Comparison of ENCODE assay signal across 27 mouse cellular contexts in genomic region chr2:154571266-154571665, GRCm38 (mm10). TPM values are rescaled to one million over a fixed set of nuclear protein-coding genes. Genes with fewer than 3 reads are reported as not detected.
A peak's percentile ranks its signal among the peaks of the same experiment; 100 is the strongest.
DNase-seq lines count a peak whose midpoint lies in the region; ATAC-seq and TF ChIP-seq lines count a peak whose summit lies in the region.
"Had no signal": no experiment of that assay in that cellular context is flagged by ENCODE, and none has a peak within 500 bp of the region (broad histone marks: within the 10 kb centered on the region; RNA-seq: fewer than 3 reads in every experiment).

No protein-coding gene starts in this region.

- no peaks in the 10 kb centered on the region for H3K9me3 ChIP-seq in hindbrain, embryonic 10.5 days
- no peaks in the 10 kb centered on the region for H3K9me3 ChIP-seq in hindbrain, postnatal 0 days (ENCODE audit: low read length)
- no peaks in the 10 kb centered on the region for H3K9me3 ChIP-seq in midbrain, embryonic 10.5 days (replicated peaks)
- no peaks in the 10 kb centered on the region for H3K9me3 ChIP-seq in midbrain, embryonic 11.5 days (ENCODE audit: control insufficient read depth, low read length)
- H3K9me3 ChIP-seq in MEL (replicated peaks; ENCODE audit: insufficient read depth, low read length), result no peaks in the 10 kb centered on the region
- H3K9me3 ChIP-seq in liver, postnatal 0 days (ENCODE audit: low read length), result no peaks in the 10 kb centered on the region
- H3K9me3 ChIP-seq in heart, embryonic 12.5 days (replicated peaks), result no peaks in the 10 kb centered on the region
- H3K9me3 ChIP-seq: G1E had no signal

- H3K36me3 ChIP-seq in hindbrain, embryonic 10.5 days, result peaks cover 7% of the 10 kb centered on the region
- no peaks in the 10 kb centered on the region for H3K36me3 ChIP-seq in hindbrain, postnatal 0 days (ENCODE audit: insufficient read depth, low read length)
- H3K36me3 ChIP-seq in midbrain, embryonic 10.5 days, result peaks cover 12% of the 10 kb centered on the region; the same call in 1 of the 2 replicates
- no peaks in the 10 kb centered on the region for H3K36me3 ChIP-seq in midbrain, embryonic 11.5 days (ENCODE audit: control insufficient read depth, insufficient read depth, low read length)
- H3K36me3 ChIP-seq in MEL (ENCODE audit: control insufficient read depth in 1 of 2, insufficient read depth in 2 of 2, low read length in 2 of 2), result peaks cover 0 to 23% of the 10 kb centered on the region in 2 experiments; a peak in 2 of 4 replicates
- 0 out of 2 replicates have a peak, but pooled peaks cover 2% of the 10 kb centered on the region for H3K36me3 ChIP-seq in liver, postnatal 0 days (replicated peaks; ENCODE audit: insufficient read depth, low read length)
- no peaks in the 10 kb centered on the region for H3K36me3 ChIP-seq in heart, adult 2 months (ENCODE audit: control insufficient read depth, insufficient read depth, low read length)
- no peaks in the 10 kb centered on the region for H3K36me3 ChIP-seq in heart, embryonic 12.5 days

- H3K27ac ChIP-seq in hindbrain, embryonic 10.5 days, result peak overlapping the region; percentile 97
- no peak overlapping the region for H3K27ac ChIP-seq in hindbrain, postnatal 0 days
- peak overlapping the region; percentile 98; the same call in 1 of the 2 replicates for H3K27ac ChIP-seq in midbrain, embryonic 10.5 days (replicated peaks)
- no peak overlapping the region for H3K27ac ChIP-seq in midbrain, embryonic 11.5 days (ENCODE audit: low read depth, low read length)
- H3K27ac ChIP-seq in MEL (ENCODE audit: control insufficient read depth, low read depth, low read length), result no peak overlapping the region
- H3K27ac ChIP-seq in liver, postnatal 0 days (ENCODE audit: low read depth), result no peak overlapping the region
- no peak overlapping the region for H3K27ac ChIP-seq in heart, adult 2 months
- H3K27ac ChIP-seq in heart, embryonic 12.5 days (ENCODE audit: poor library complexity, severe bottlenecking), result no peak overlapping the region
- H3K27ac ChIP-seq: gastrocnemius, adult 2 months; kidney, postnatal 0 days had no signal

- DNase-seq in hindbrain, embryonic 10.5 days (ENCODE audit: low spot score), result no peak
- no peak for DNase-seq in hindbrain, postnatal 0 days (ENCODE audit: low spot score)
- DNase-seq in midbrain, embryonic 10.5 days (ENCODE audit: low spot score), result no peak
- no peak for DNase-seq in midbrain, embryonic 11.5 days (ENCODE audit: low spot score, missing footprints)
- DNase-seq in MEL (ENCODE audit: low read depth, low spot score), result peak; percentile 66
- DNase-seq in liver, postnatal 0 days, result no peak
- no peak for DNase-seq in heart, adult 2 months
- DNase-seq: adrenal gland, adult 8-10 months; B cell, adult 2 months; cerebellum, adult 11-12 months; cerebellum, postnatal 36 days; gastrocnemius, adult 2 months; kidney, adult 11 months; right cerebral cortex, adult 18-20 months had no signal

- TF ChIP-seq CTCF in hindbrain, postnatal 0 days (IDR thresholded peaks at IDR 0.05; ENCODE audit: low read depth), result no peak
- no peak for TF ChIP-seq CTCF in MEL (IDR thresholded peaks at IDR 0.05 in 2 of 3, conservative IDR thresholded peaks at IDR 0.05 in 1 of 3; ENCODE audit: control insufficient read depth in 1 of 3, insufficient read depth in 1 of 3, low read depth in 2 of 3, low read length in 3 of 3, poor library complexity in 1 of 3, severe bottlenecking in 1 of 3)
- no peak for TF ChIP-seq CTCF in liver, postnatal 0 days (IDR thresholded peaks at IDR 0.05; ENCODE audit: low read depth)
- TF ChIP-seq CTCF in heart, adult 2 months (IDR thresholded peaks at IDR 0.05), result no peak

- 0 out of 4 replicates have a peak, but pooled peaks of 1 of the 2 experiments have one; percentile 28 for TF ChIP-seq POLR2A in MEL (IDR thresholded peaks at IDR 0.05; ENCODE audit: control insufficient read depth in 1 of 2, insufficient read depth in 1 of 2, low read depth in 1 of 2, low read length in 2 of 2, poor library complexity in 1 of 2)
- TF ChIP-seq POLR2A in heart, adult 2 months (IDR thresholded peaks at IDR 0.05; ENCODE audit: insufficient read depth, low read depth, low read length), result no peak

- TF ChIP-seq RAD21 in MEL (IDR thresholded peaks at IDR 0.05; ENCODE audit: low read depth, low read length), result no peak

- no peaks in the 10 kb centered on the region for H3K27me3 ChIP-seq in hindbrain, embryonic 10.5 days (ENCODE audit: insufficient read depth, poor library complexity, severe bottlenecking)
- no peaks in the 10 kb centered on the region for H3K27me3 ChIP-seq in hindbrain, postnatal 0 days (ENCODE audit: insufficient read depth, low read length)
- 0 out of 2 replicates have a peak, but pooled peaks cover 7% of the 10 kb centered on the region for H3K27me3 ChIP-seq in midbrain, embryonic 10.5 days (ENCODE audit: low read depth, poor library complexity, severe bottlenecking)
- no peaks in the 10 kb centered on the region for H3K27me3 ChIP-seq in midbrain, embryonic 11.5 days (ENCODE audit: control insufficient read depth, insufficient read depth, low read length)
- H3K27me3 ChIP-seq in MEL (ENCODE audit: control insufficient read depth in 1 of 2, insufficient read depth in 2 of 2, low read length in 2 of 2), result no peaks in the 10 kb centered on the region
- no peaks in the 10 kb centered on the region for H3K27me3 ChIP-seq in liver, postnatal 0 days (ENCODE audit: insufficient read depth, low read length)
- no peaks in the 10 kb centered on the region for H3K27me3 ChIP-seq in heart, adult 2 months (ENCODE audit: control insufficient read depth, insufficient read depth, low read length)
- H3K27me3 ChIP-seq in heart, embryonic 12.5 days (replicated peaks), result no peaks in the 10 kb centered on the region

- H3K4me3 ChIP-seq in hindbrain, embryonic 10.5 days, result no peak overlapping the region
- no peak overlapping the region for H3K4me3 ChIP-seq in hindbrain, postnatal 0 days (ENCODE audit: low read length)
- 0 out of 2 replicates have a peak overlapping the region, but pooled peaks have one; percentile 1 for H3K4me3 ChIP-seq in midbrain, embryonic 10.5 days
- no peak overlapping the region for H3K4me3 ChIP-seq in midbrain, embryonic 11.5 days (ENCODE audit: low read depth, low read length)
- H3K4me3 ChIP-seq in MEL (ENCODE audit: control insufficient read depth in 1 of 2, insufficient read depth in 1 of 2, low read depth in 2 of 2, low read length in 2 of 2), result peak overlapping the region; percentile 54 to 63; a peak in 2 of 4 replicates
- no peak overlapping the region for H3K4me3 ChIP-seq in liver, postnatal 0 days (ENCODE audit: low read depth, low read length)
- H3K4me3 ChIP-seq in heart, adult 2 months, result no peak overlapping the region
- no peak overlapping the region for H3K4me3 ChIP-seq in heart, embryonic 12.5 days
- H3K4me3 ChIP-seq: gastrocnemius, adult 2 months had no signal

- intact Hi-C loops in heart, adult 2 months (cut with DNase I), result loop anchor here (2.0 kb wide), 1 partner anchor 32 kb away; the partner anchor contains the start of gene Pxmp4

- ATAC-seq in hindbrain, postnatal 0 days, result no peak
- ATAC-seq in midbrain, embryonic 11.5 days (ENCODE audit: low FRiP score), result no peak
- no peak for ATAC-seq in liver, postnatal 0 days
- ATAC-seq in heart, embryonic 12.5 days (ENCODE audit: insufficient number of reproducible peaks, low FRiP score), result no peak
- ATAC-seq: forebrain, embryonic 16.5 days had no signal

- peaks cover 27% of the 10 kb centered on the region for H3K79me2 ChIP-seq in MEL (ENCODE audit: control insufficient read depth, insufficient read depth, low read length, poor library complexity)
- H3K79me2 ChIP-seq in heart, adult 2 months (replicated peaks; ENCODE audit: control insufficient read depth, insufficient read depth, low read length), result no peaks in the 10 kb centered on the region

- no peak overlapping the region for H3K4me2 ChIP-seq in hindbrain, postnatal 0 days (ENCODE audit: low read depth, low read length)
- no peak overlapping the region for H3K4me2 ChIP-seq in midbrain, embryonic 11.5 days
- H3K4me2 ChIP-seq in liver, postnatal 0 days (ENCODE audit: low read depth, low read length), result peak overlapping the region; percentile 98; the same call in 1 of the 2 replicates
- H3K4me2 ChIP-seq in heart, embryonic 12.5 days, result no peak overlapping the region

- H3K9ac ChIP-seq in hindbrain, postnatal 0 days (replicated peaks; ENCODE audit: low read length), result no peak overlapping the region
- no peak overlapping the region for H3K9ac ChIP-seq in midbrain, embryonic 11.5 days (ENCODE audit: low read length)
- peak overlapping the region; percentile 61 for H3K9ac ChIP-seq in MEL (ENCODE audit: control insufficient read depth, low read depth, low read length, poor library complexity, severe bottlenecking)
- H3K9ac ChIP-seq in liver, postnatal 0 days (replicated peaks), result no peak overlapping the region
- no peak overlapping the region for H3K9ac ChIP-seq in heart, adult 2 months (ENCODE audit: low read depth, low read length)
- no peak overlapping the region for H3K9ac ChIP-seq in heart, embryonic 12.5 days
- H3K9ac ChIP-seq: lung, embryonic 14.5 days had no signal

- 74% methylated on average over 4 of the region's 4 CpGs for WGBS in hindbrain, embryonic 10.5 days
- 79% methylated on average over 4 of the region's 4 CpGs for WGBS in hindbrain, postnatal 0 days
- 82% methylated on average over 4 of the region's 4 CpGs for WGBS in midbrain, embryonic 10.5 days
- 81% methylated on average over 4 of the region's 4 CpGs for WGBS in midbrain, embryonic 11.5 days
- WGBS in liver, postnatal 0 days (ENCODE audit: insufficient replicate concordance), result 57% methylated on average over 4 of the region's 4 CpGs
- 77% methylated on average over 4 of the region's 4 CpGs for WGBS in heart, adult 2 months
- 76% methylated on average over 4 of the region's 4 CpGs for WGBS in heart, embryonic 12.5 days

- peaks cover 66% of the 10 kb centered on the region for H3K4me1 ChIP-seq in hindbrain, embryonic 10.5 days (replicated peaks)
- no peaks in the 10 kb centered on the region; the same call in 1 of the 2 replicates for H3K4me1 ChIP-seq in hindbrain, postnatal 0 days (ENCODE audit: insufficient read depth, low read length)
- peaks cover 53% of the 10 kb centered on the region for H3K4me1 ChIP-seq in midbrain, embryonic 10.5 days
- peaks cover 27% of the 10 kb centered on the region for H3K4me1 ChIP-seq in midbrain, embryonic 11.5 days (ENCODE audit: control insufficient read depth, insufficient read depth, low read length)
- peaks cover 0 to 20% of the 10 kb centered on the region in 2 experiments; a peak in 3 of 4 replicates for H3K4me1 ChIP-seq in MEL (ENCODE audit: control insufficient read depth in 1 of 2, insufficient read depth in 2 of 2, low read length in 2 of 2)
- H3K4me1 ChIP-seq in liver, postnatal 0 days (ENCODE audit: insufficient read depth), result peaks cover 38% of the 10 kb centered on the region
- H3K4me1 ChIP-seq in heart, adult 2 months (ENCODE audit: control insufficient read depth, insufficient read depth, low read length), result no peaks in the 10 kb centered on the region
- H3K4me1 ChIP-seq in heart, embryonic 12.5 days (replicated peaks), result peaks cover 29% of the 10 kb centered on the region

- TF ChIP-seq EP300 in MEL (IDR thresholded peaks at IDR 0.05; ENCODE audit: low read depth in 1 of 2, low read length in 2 of 2), result no peak
- TF ChIP-seq EP300 in liver, postnatal 0 days (IDR thresholded peaks at IDR 0.05; ENCODE audit: low read depth), result no peak
- TF ChIP-seq EP300 in heart, adult 2 months (IDR thresholded peaks at IDR 0.05; ENCODE audit: insufficient read depth, low read depth, low read length), result no peak

RNA-seq across cellular contexts. Expression of gene E2f1, which starts 1.6 kb away (rescaled TPM):
- polyA plus RNA-seq in hindbrain, embryonic 10.5 days (2016; fragmentation: Nextera tagmentation; extraction: Ambion mirVana), result 41.4 and 43.8 TPM in 2 replicates
- 6.3 and 6.7 TPM in 2 replicates for total RNA-seq in hindbrain, postnatal 0 days (2014; rRNA removed)
- 8.4 and 8.7 TPM in 2 replicates for polyA plus RNA-seq in hindbrain, postnatal 0 days (2015; fragmentation: Nextera tagmentation; extraction: Ambion mirVana)
- polyA plus RNA-seq in midbrain, embryonic 10.5 days (2016; fragmentation: Nextera tagmentation; extraction: Ambion mirVana), result 34.9 and 35.5 TPM in 2 replicates
- 14.5 and 15.3 TPM in 2 replicates for polyA plus RNA-seq in midbrain, embryonic 11.5 days (2014; fragmentation: Nextera tagmentation; extraction: Ambion mirVana)
- 14.8 and 17.4 TPM in 2 replicates for total RNA-seq in MEL (2012; rRNA removed)
- polyA plus RNA-seq in MEL (2012; ENCODE audit: insufficient read depth in 1 of 2, insufficient read length in 2 of 2, low read depth in 1 of 2, low replicate concordance in 2 of 2, missing spikeins in 1 of 2), result 10 to 100 TPM in 1 of 2 experiments, not detected in 1; 41.6 TPM
- polyA plus RNA-seq in liver, postnatal 0 days (2015; fragmentation: Nextera tagmentation; extraction: Ambion mirVana), result 7.3 and 7.4 TPM in 2 replicates
- total RNA-seq in heart, adult 2 months (2021), result under 1 TPM; 0.39 to 0.70 TPM
- polyA plus RNA-seq in heart, adult 2 months (2012; rRNA removed), result 1.1 and 1.2 TPM in 2 replicates
- 21.7 and 21.8 TPM in 2 replicates for polyA plus RNA-seq in heart, embryonic 12.5 days (2016; fragmentation: Nextera tagmentation; extraction: Ambion mirVana)

RNA-seq across cellular contexts. Expression of gene Necab3, which starts 12.6 kb away (rescaled TPM):
- polyA plus RNA-seq in hindbrain, embryonic 10.5 days (2016; fragmentation: Nextera tagmentation; extraction: Ambion mirVana), result 9.8 and 16.0 TPM in 2 replicates
- 35.1 and 52.2 TPM in 2 replicates for total RNA-seq in hindbrain, postnatal 0 days (2014; rRNA removed)
- 22.9 and 27.0 TPM in 2 replicates for polyA plus RNA-seq in hindbrain, postnatal 0 days (2015; fragmentation: Nextera tagmentation; extraction: Ambion mirVana)
- polyA plus RNA-seq in midbrain, embryonic 10.5 days (2016; fragmentation: Nextera tagmentation; extraction: Ambion mirVana), result 5.2 and 7.6 TPM in 2 replicates
- polyA plus RNA-seq in midbrain, embryonic 11.5 days (2014; fragmentation: Nextera tagmentation; extraction: Ambion mirVana), result 6.1 and 6.9 TPM in 2 replicates
- 3.8 and 4.0 TPM in 2 replicates for total RNA-seq in MEL (2012; rRNA removed)
- 10 to 100 TPM in 1 of 2 experiments, not detected in 1; 12.1 TPM for polyA plus RNA-seq in MEL (2012; ENCODE audit: insufficient read depth in 1 of 2, insufficient read length in 2 of 2, low read depth in 1 of 2, low replicate concordance in 2 of 2, missing spikeins in 1 of 2)
- 0.13 and 0.19 TPM in 2 replicates for polyA plus RNA-seq in liver, postnatal 0 days (2015; fragmentation: Nextera tagmentation; extraction: Ambion mirVana)
- total RNA-seq in heart, adult 2 months (2021), result under 1 TPM; 0.20 to 0.23 TPM
- polyA plus RNA-seq in heart, adult 2 months (2012; rRNA removed), result 0.90 and 1.7 TPM in 2 replicates
- 0.27 and 0.87 TPM in 2 replicates for polyA plus RNA-seq in heart, embryonic 12.5 days (2016; fragmentation: Nextera tagmentation; extraction: Ambion mirVana)
- total RNA-seq: neutrophil, adult 5-6 weeks had no signal

RNA-seq across cellular contexts. Expression of gene Actl10, which starts 19.7 kb away (rescaled TPM):
- polyA plus RNA-seq in hindbrain, embryonic 10.5 days (2016; fragmentation: Nextera tagmentation; extraction: Ambion mirVana), result 0.60 and 1.3 TPM in 2 replicates
- 0.52 TPM in 1 of 2 replicates, not detected in the other for total RNA-seq in hindbrain, postnatal 0 days (2014; rRNA removed)
- 0.23 TPM in 1 of 2 replicates, not detected in the other for polyA plus RNA-seq in hindbrain, postnatal 0 days (2015; fragmentation: Nextera tagmentation; extraction: Ambion mirVana)
- 0.81 and 0.98 TPM in 2 replicates for polyA plus RNA-seq in midbrain, embryonic 10.5 days (2016; fragmentation: Nextera tagmentation; extraction: Ambion mirVana)
- not detected in 2 replicates for polyA plus RNA-seq in midbrain, embryonic 11.5 days (2014; fragmentation: Nextera tagmentation; extraction: Ambion mirVana)
- total RNA-seq in MEL (2012; rRNA removed), result 0.13 and 0.35 TPM in 2 replicates
- polyA plus RNA-seq in MEL (2012; ENCODE audit: insufficient read depth in 1 of 2, insufficient read length in 2 of 2, low read depth in 1 of 2, low replicate concordance in 2 of 2, missing spikeins in 1 of 2), result under 1 TPM in 1 of 2 experiments, not detected in 1; 0.79 TPM
- 0.07 TPM in 1 of 2 replicates, not detected in the other for polyA plus RNA-seq in liver, postnatal 0 days (2015; fragmentation: Nextera tagmentation; extraction: Ambion mirVana)
- total RNA-seq in heart, adult 2 months (2021), result not detected
- not detected in 2 replicates for polyA plus RNA-seq in heart, adult 2 months (2012; rRNA removed)
- polyA plus RNA-seq in heart, embryonic 12.5 days (2016; fragmentation: Nextera tagmentation; extraction: Ambion mirVana), result 0.13 and 0.15 TPM in 2 replicates
- total RNA-seq: gastrocnemius, adult 2 months; granulocyte monocyte progenitor cell, adult 5-6 weeks; hematopoietic stem cell, adult 5-6 weeks; left cerebral cortex, adult 18-20 months; megakaryocyte-erythroid progenitor cell, adult 5-6 weeks; neutrophil, adult 5-6 weeks had no signal
- polyA plus RNA-seq: G1E; heart, embryonic 14.5 days; kidney, postnatal 0 days; stomach, embryonic 14.5 days had no signal

RNA-seq across cellular contexts. Expression of gene 1700003F12Rik, which starts 24.4 kb away (rescaled TPM):
- polyA plus RNA-seq in hindbrain, embryonic 10.5 days (2016; fragmentation: Nextera tagmentation; extraction: Ambion mirVana), result 9.5 and 10.0 TPM in 2 replicates
- total RNA-seq in hindbrain, postnatal 0 days (2014; rRNA removed), result 0.90 and 1.9 TPM in 2 replicates
- polyA plus RNA-seq in hindbrain, postnatal 0 days (2015; fragmentation: Nextera tagmentation; extraction: Ambion mirVana), result 3.9 and 4.0 TPM in 2 replicates
- polyA plus RNA-seq in midbrain, embryonic 10.5 days (2016; fragmentation: Nextera tagmentation; extraction: Ambion mirVana), result 4.4 and 5.1 TPM in 2 replicates
- polyA plus RNA-seq in midbrain, embryonic 11.5 days (2014; fragmentation: Nextera tagmentation; extraction: Ambion mirVana), result 2.4 and 2.6 TPM in 2 replicates
- total RNA-seq in MEL (2012; rRNA removed), result 0.26 and 0.42 TPM in 2 replicates
- polyA plus RNA-seq in MEL (2012; ENCODE audit: insufficient read depth in 1 of 2, insufficient read length in 2 of 2, low read depth in 1 of 2, low replicate concordance in 2 of 2, missing spikeins in 1 of 2), result under 1 TPM in 1 of 2 experiments, not detected in 1; 0.72 TPM
- 3.1 and 3.8 TPM in 2 replicates for polyA plus RNA-seq in liver, postnatal 0 days (2015; fragmentation: Nextera tagmentation; extraction: Ambion mirVana)
- not detected for total RNA-seq in heart, adult 2 months (2021)
- polyA plus RNA-seq in heart, adult 2 months (2012; rRNA removed), result 0.39 TPM in 1 of 2 replicates, not detected in the other
- polyA plus RNA-seq in heart, embryonic 12.5 days (2016; fragmentation: Nextera tagmentation; extraction: Ambion mirVana), result 0.48 and 0.78 TPM in 2 replicates
- total RNA-seq: G1E; gastrocnemius, adult 2 months; granulocyte monocyte progenitor cell, adult 5-6 weeks; hematopoietic stem cell, adult 5-6 weeks; megakaryocyte-erythroid progenitor cell, adult 5-6 weeks had no signal
- polyA plus RNA-seq: erythroblast, embryonic 14.5 days; G1E had no signal

RNA-seq across cellular contexts. Expression of gene Pxmp4, which starts 32.2 kb away (rescaled TPM):
- polyA plus RNA-seq in hindbrain, embryonic 10.5 days (2016; fragmentation: Nextera tagmentation; extraction: Ambion mirVana), result 14.5 and 16.9 TPM in 2 replicates
- total RNA-seq in hindbrain, postnatal 0 days (2014; rRNA removed), result 24.8 and 31.1 TPM in 2 replicates
- 21.9 and 24.1 TPM in 2 replicates for polyA plus RNA-seq in hindbrain, postnatal 0 days (2015; fragmentation: Nextera tagmentation; extraction: Ambion mirVana)
- polyA plus RNA-seq in midbrain, embryonic 10.5 days (2016; fragmentation: Nextera tagmentation; extraction: Ambion mirVana), result 13.2 and 13.9 TPM in 2 replicates
- polyA plus RNA-seq in midbrain, embryonic 11.5 days (2014; fragmentation: Nextera tagmentation; extraction: Ambion mirVana), result 12.3 and 14.1 TPM in 2 replicates
- 5.9 and 6.8 TPM in 2 replicates for total RNA-seq in MEL (2012; rRNA removed)
- 10 to 100 TPM in 1 of 2 experiments, not detected in 1; 12.2 TPM for polyA plus RNA-seq in MEL (2012; ENCODE audit: insufficient read depth in 1 of 2, insufficient read length in 2 of 2, low read depth in 1 of 2, low replicate concordance in 2 of 2, missing spikeins in 1 of 2)
- polyA plus RNA-seq in liver, postnatal 0 days (2015; fragmentation: Nextera tagmentation; extraction: Ambion mirVana), result 64.2 and 68.5 TPM in 2 replicates
- 10 to 100 TPM; 20.9 to 21.5 TPM for total RNA-seq in heart, adult 2 months (2021)
- polyA plus RNA-seq in heart, adult 2 months (2012; rRNA removed), result 47.2 and 49.9 TPM in 2 replicates
- polyA plus RNA-seq in heart, embryonic 12.5 days (2016; fragmentation: Nextera tagmentation; extraction: Ambion mirVana), result 18.9 and 20.5 TPM in 2 replicates

Comparison
In these comparisons a context has a peak if more than half of its experiments do, and no peak if none do; other contexts are left out.
1. H3K27ac ChIP-seq: peak in hindbrain, embryonic 10.5 days (single experiment) and midbrain, embryonic 10.5 days (single experiment); none in hindbrain, postnatal 0 days (single experiment), midbrain, embryonic 11.5 days (single experiment), MEL (single experiment), liver, postnatal 0 days (single experiment), heart, adult 2 months (single experiment) and heart, embryonic 12.5 days (single experiment).
2. H3K4me3 ChIP-seq: peak in midbrain, embryonic 10.5 days (single experiment) and MEL (2 of 2); none in hindbrain, embryonic 10.5 days (single experiment), hindbrain, postnatal 0 days (single experiment), midbrain, embryonic 11.5 days (single experiment), liver, postnatal 0 days (single experiment), heart, adult 2 months (single experiment) and heart, embryonic 12.5 days (single experiment).